Mouse (Mus musculus): ENCODE measurements at regions not wholly inside any gene's neighbourhood (a gene's known extent, or its start where the extent isn't known, plus 50 kb on each side); places are given as distances from the start of the nearest gene placed in this dataset.
A peak's percentile ranks its signal among the peaks of the same experiment; 100 is the strongest.

DNA sequence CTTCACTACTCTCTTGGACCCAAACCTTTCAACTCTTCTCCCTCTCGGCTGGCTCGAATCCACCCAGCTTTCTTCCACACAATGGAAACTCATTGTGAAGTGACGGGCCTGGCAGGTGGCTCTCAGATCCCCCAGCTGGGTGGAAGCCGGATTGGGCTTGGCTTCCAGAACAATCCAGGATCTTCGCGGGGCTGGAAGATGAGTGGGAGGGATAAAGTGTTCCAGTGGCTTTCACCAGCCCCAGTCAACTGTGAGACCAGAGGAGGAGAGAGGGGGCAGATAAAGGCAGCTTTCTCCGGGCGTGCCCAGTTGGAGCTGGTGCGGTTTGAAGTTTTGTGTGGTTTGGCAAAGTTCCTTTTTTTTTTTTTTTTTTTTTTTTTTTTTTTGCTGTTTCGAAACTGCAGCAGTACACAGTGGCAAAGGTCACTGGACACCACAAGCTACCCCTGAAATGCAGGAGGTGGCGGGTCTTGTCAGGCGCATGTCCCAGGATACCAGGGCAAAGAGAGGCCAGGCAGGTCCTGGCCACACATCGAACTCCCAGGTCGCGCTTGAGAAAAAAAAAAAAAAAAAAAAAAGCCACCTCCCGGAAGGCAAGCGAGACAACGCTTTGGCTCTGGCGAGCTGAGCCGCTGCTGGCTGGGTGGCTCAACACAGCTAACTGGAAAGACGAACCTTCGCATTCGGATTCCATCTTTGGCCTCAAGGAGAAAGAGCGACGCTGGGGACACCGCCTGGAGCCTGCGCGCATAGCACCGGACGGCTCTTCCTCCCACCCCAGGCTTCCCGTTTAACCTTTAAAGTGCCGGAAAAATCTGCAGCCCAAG lies 91.9 kb upstream of the Bcor start:
- in situ Hi-C loops (cut with MboI; ENCODE audit: low sequenced_read_pairs in 2 of 2, unreplicated experiment in 2 of 2): no loop called here
- Histone ChIP-seq H3K27ac (ENCODE audit: insufficient read depth, low read depth, low read length, poor library complexity, severe bottlenecking) (no peak overlapping the region), H3K36me3 (ENCODE audit: control insufficient read depth, insufficient read depth, low read length, poor library complexity, severe bottlenecking) (no peaks in the 10 kb centered on the region), H3K9me3 (ENCODE audit: control insufficient read depth, insufficient read depth, low read depth, low read length) (no peaks in the 10 kb centered on the region), H3K4me1 (ENCODE audit: control insufficient read depth in 2 of 2, insufficient read depth in 2 of 2, low read length in 2 of 2, poor library complexity in 1 of 2) (no peaks in the 10 kb centered on the region), H3K4me3 (ENCODE audit: insufficient read depth in 1 of 2, low read depth in 1 of 2, low read length in 2 of 2, poor library complexity in 1 of 2, severe bottlenecking in 1 of 2) (peak overlapping the region; percentile 40 to 50; a peak in 3 of 4 replicates), H3K9ac (ENCODE audit: insufficient read depth, low read depth, low read length, poor library complexity, severe bottlenecking) (no peak overlapping the region)
- DNase-seq (ENCODE audit: low read depth, low spot score): peak; percentile 47
- TF ChIP-seq HCFC1 (IDR thresholded peaks at IDR 0.05; ENCODE audit: borderline replicate concordance, insufficient read depth, low read length) (0 out of 2 replicates have a peak, but pooled peaks have one; percentile 25), CHD2 (IDR thresholded peaks at IDR 0.05; ENCODE audit: low read depth, low read length) (no peak), ZNF384 (IDR thresholded peaks at IDR 0.05; ENCODE audit: low read depth, low read length) (peak; percentile 87), ZC3H11A (IDR thresholded peaks at IDR 0.05; ENCODE audit: borderline replicate concordance, low read depth, low read length) (peak; percentile 49; the same call in 1 of the 2 replicates), MAFK (IDR thresholded peaks at IDR 0.05; ENCODE audit: insufficient read depth, low read depth, low read length) (no peak)

DNA sequence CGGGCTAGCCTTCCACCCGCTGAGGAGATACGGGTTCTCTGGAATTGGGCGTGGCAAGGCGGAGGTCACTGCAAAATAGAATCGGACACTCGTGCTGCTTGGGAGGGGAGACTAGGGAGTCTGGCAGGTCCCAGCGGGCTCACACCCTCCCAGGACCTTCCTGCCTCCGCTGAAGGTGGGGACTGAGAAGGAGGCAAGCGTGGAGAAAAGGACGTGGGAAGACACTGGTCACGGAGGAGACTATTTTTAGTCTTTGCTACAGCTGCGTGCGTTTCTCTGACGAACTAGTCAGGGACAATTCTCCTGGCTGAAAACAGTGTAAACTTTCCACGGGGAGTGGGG lies 92.5 kb upstream of the Bcor start:
- DNase-seq (ENCODE audit: low read depth, low spot score): no peak
- in situ Hi-C loops (cut with MboI; ENCODE audit: low sequenced_read_pairs in 2 of 2, unreplicated experiment in 2 of 2): no loop called here
- TF ChIP-seq HCFC1 (IDR thresholded peaks at IDR 0.05; ENCODE audit: borderline replicate concordance, insufficient read depth, low read length): 0 out of 2 replicates have a peak, but pooled peaks have one; percentile 0
- TF ChIP-seq ZC3H11A (IDR thresholded peaks at IDR 0.05; ENCODE audit: borderline replicate concordance, low read depth, low read length): no peak
- Histone ChIP-seq H3K9me3 (ENCODE audit: control insufficient read depth, insufficient read depth, low read depth, low read length) (no peaks in the 10 kb centered on the region), H3K36me3 (ENCODE audit: control insufficient read depth, insufficient read depth, low read length, poor library complexity, severe bottlenecking) (no peaks in the 10 kb centered on the region), H3K27ac (ENCODE audit: insufficient read depth, low read depth, low read length, poor library complexity, severe bottlenecking) (no peak overlapping the region), H3K4me3 (ENCODE audit: insufficient read depth in 1 of 2, low read depth in 1 of 2, low read length in 2 of 2, poor library complexity in 1 of 2, severe bottlenecking in 1 of 2) (peak overlapping the region; percentile 40 to 50; a peak in 3 of 4 replicates), H3K9ac (ENCODE audit: insufficient read depth, low read depth, low read length, poor library complexity, severe bottlenecking) (no peak overlapping the region), H3K4me1 (ENCODE audit: control insufficient read depth in 2 of 2, insufficient read depth in 2 of 2, low read length in 2 of 2, poor library complexity in 1 of 2) (no peaks in the 10 kb centered on the region)

DNA sequence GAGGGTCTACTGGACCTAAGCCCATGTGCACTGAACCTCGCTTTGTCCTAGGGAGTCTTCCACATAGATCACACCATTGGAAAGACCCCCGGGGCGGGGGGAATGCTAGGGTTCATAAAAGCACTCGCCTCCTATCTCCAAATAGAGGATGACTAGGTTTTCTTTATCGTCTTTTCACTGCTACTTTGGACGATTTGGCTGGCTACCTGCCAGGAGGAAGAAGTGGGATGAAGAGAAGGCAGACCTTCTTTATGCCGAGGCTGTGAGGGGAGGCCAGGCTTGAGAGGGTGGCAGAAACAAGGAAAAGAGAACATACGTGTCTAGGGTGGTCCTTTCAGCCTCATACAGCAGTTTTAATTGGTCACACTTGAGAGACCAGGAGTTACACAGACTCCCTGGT lies 96.6 kb upstream of the Bcor start:
- in situ Hi-C loops (cut with MboI; ENCODE audit: low sequenced_read_pairs in 2 of 2, unreplicated experiment in 2 of 2): no loop called here
- Histone ChIP-seq H3K36me3 (ENCODE audit: control insufficient read depth, insufficient read depth, low read length, poor library complexity, severe bottlenecking) (no peaks in the 10 kb centered on the region), H3K4me1 (ENCODE audit: control insufficient read depth in 2 of 2, insufficient read depth in 2 of 2, low read length in 2 of 2, poor library complexity in 1 of 2) (no peaks in the 10 kb centered on the region), H3K27ac (ENCODE audit: insufficient read depth, low read depth, low read length, poor library complexity, severe bottlenecking) (no peak overlapping the region), H3K9me3 (ENCODE audit: control insufficient read depth, insufficient read depth, low read depth, low read length) (no peaks in the 10 kb centered on the region), H3K9ac (ENCODE audit: insufficient read depth, low read depth, low read length, poor library complexity, severe bottlenecking) (no peak overlapping the region), H3K4me3 (ENCODE audit: insufficient read depth in 1 of 2, low read depth in 1 of 2, low read length in 2 of 2, poor library complexity in 1 of 2, severe bottlenecking in 1 of 2) (no peak overlapping the region)
- TF ChIP-seq MAFK (IDR thresholded peaks at IDR 0.05; ENCODE audit: insufficient read depth, low read depth, low read length) (no peak), CHD2 (IDR thresholded peaks at IDR 0.05; ENCODE audit: low read depth, low read length) (no peak), ZNF384 (IDR thresholded peaks at IDR 0.05; ENCODE audit: low read depth, low read length) (no peak), HCFC1 (IDR thresholded peaks at IDR 0.05; ENCODE audit: borderline replicate concordance, insufficient read depth, low read length) (no peak), ZC3H11A (IDR thresholded peaks at IDR 0.05; ENCODE audit: borderline replicate concordance, low read depth, low read length) (no peak)
- no peak for DNase-seq (ENCODE audit: low read depth, low spot score)

DNA sequence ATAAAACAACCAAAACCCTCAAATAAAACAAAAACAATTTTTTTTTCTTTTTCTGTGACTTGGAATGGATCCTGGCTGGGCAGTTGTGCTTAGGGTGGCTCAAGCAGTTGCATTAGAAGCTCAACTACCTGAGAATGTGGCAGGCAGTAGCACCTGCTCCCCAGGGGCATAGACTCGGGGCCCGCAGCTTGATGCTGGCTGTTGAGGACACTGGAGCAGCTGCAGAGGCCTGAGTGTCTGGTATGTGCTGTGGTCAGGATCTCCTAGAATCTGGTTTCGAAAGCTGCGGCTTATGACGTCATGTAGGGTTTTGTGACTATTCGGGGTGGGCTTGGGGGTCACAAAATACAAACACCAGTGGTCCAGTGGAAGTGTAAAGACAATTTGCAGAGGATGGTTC lies 103.7 kb upstream of the Bcor start:
- peaks cover 0 to 5% of the 10 kb centered on the region in 2 experiments; a peak in 1 of 4 replicates for H3K4me1 ChIP-seq (ENCODE audit: control insufficient read depth in 2 of 2, insufficient read depth in 2 of 2, low read length in 2 of 2, poor library complexity in 1 of 2)
- H3K4me3 ChIP-seq (ENCODE audit: insufficient read depth in 1 of 2, low read depth in 1 of 2, low read length in 2 of 2, poor library complexity in 1 of 2, severe bottlenecking in 1 of 2): no peak overlapping the region
- no peaks in the 10 kb centered on the region for H3K36me3 ChIP-seq (ENCODE audit: control insufficient read depth, insufficient read depth, low read length, poor library complexity, severe bottlenecking)
- H3K27ac ChIP-seq (ENCODE audit: insufficient read depth, low read depth, low read length, poor library complexity, severe bottlenecking): no peak overlapping the region
- no peak overlapping the region for H3K9ac ChIP-seq (ENCODE audit: insufficient read depth, low read depth, low read length, poor library complexity, severe bottlenecking)
- no peak for TF ChIP-seq CHD2 (IDR thresholded peaks at IDR 0.05; ENCODE audit: low read depth, low read length)
- TF ChIP-seq HCFC1 (IDR thresholded peaks at IDR 0.05; ENCODE audit: borderline replicate concordance, insufficient read depth, low read length): no peak
- TF ChIP-seq MAFK (IDR thresholded peaks at IDR 0.05; ENCODE audit: insufficient read depth, low read depth, low read length): no peak
- in situ Hi-C loops (cut with MboI; ENCODE audit: low sequenced_read_pairs in 2 of 2, unreplicated experiment in 2 of 2): no loop called here
- DNase-seq (ENCODE audit: low read depth, low spot score): no peak
- H3K9me3 ChIP-seq (ENCODE audit: control insufficient read depth, insufficient read depth, low read depth, low read length): no peaks in the 10 kb centered on the region

Measured in ES-E14 (cell line).